Mouse (Mus musculus) liver, postnatal 0 days (tissue): ENCODE data around the gene Gm10663.

ENCODE experiments used
- CTCF ChIP-seq: sonication (generic); IDR thresholded peaks from 2 replicates; pipeline ENCODE4 v1.5.1; 2016; ENCODE audit warnings: antibody characterized with exemption, low read depth
- EP300 ChIP-seq: IDR thresholded peaks from 2 replicates; pipeline ENCODE4 v1.6.1; 2016; ENCODE audit warnings: antibody characterized with exemption, low read depth, mild to moderate bottlenecking

GRCm38 (mm10) chr8:65097760-65098415 lies 23.1 kb downstream of the Gm10663 start:
- TF ChIP-seq CTCF (no peak), EP300 (no peak)
